Mouse (Mus musculus) layer of hippocampus, adult 2 months (tissue): ENCODE results near the gene Igfbp6. TPM values are rescaled to one million over a fixed set of nuclear protein-coding genes. Genes with fewer than 3 reads are reported as not detected.

Experiments
- DNase-seq, 2 experiments: peaks; one replicate each; pipeline ENCODE4 v3.0.0; 2022; ENCODE audit warnings: low spot score in 2 of 2
- H3K27ac ChIP-seq: fragments of 200-600 bp; 2 replicates; pipeline ENCODE4 v1.8.1; 2022
- H3K4me3 ChIP-seq: fragments of 200-600 bp; 2 replicates; pipeline ENCODE4 v1.8.1; 2022; ENCODE audit warnings: mild to moderate bottlenecking
- CTCF ChIP-seq: fragments of 200-600 bp; conservative IDR thresholded peaks from 2 replicates; pipeline ENCODE4 v1.8.1; 2022; ENCODE audit warnings: antibody characterized with exemption, mild to moderate bottlenecking, moderate library complexity
- long read RNA-seq, 2 experiments: library from polyadenylated mRNA; stranded (forward); transcript quantifications; one replicate each; pipeline ENCODE4 v2.0.0; 2021; ENCODE audit warnings: borderline mapping rate in 2 of 2
- total RNA-seq, 2 experiments: library from RNA; stranded (reverse); gene quantifications; 2 replicates each; pipeline ENCODE4 v1.2.3; 2021

Gene Igfbp6
- 1 to 10 TPM; 6.9 to 7.7 TPM for total RNA-seq
- long read RNA-seq, experiment 1, transcript Igfbp6-201 (4 exons, 1,112 nt), result major isoform, 7 of 11 reads
- long read RNA-seq, experiment 1, partial matches to known transcripts, result 4 of 11 reads
- long read RNA-seq, experiment 1, other reads (novel, unspliced or antisense), result 0 of 11 reads
- long read RNA-seq, experiment 2, transcript Igfbp6-201 (4 exons, 1,112 nt), result major isoform, 13 of 16 reads
- long read RNA-seq, experiment 2, partial matches to known transcripts, result 3 of 16 reads
- long read RNA-seq, experiment 2, other reads (novel, unspliced or antisense), result 0 of 16 reads

GRCm38 (mm10) chr15:102144274-102144711, at the start of gene Igfbp6:
Gene Igfbp6 (plus strand): TSS chr15:102144362.
- no peak for DNase-seq
- peak within 1 kb of the TSS; percentile 67 for H3K27ac ChIP-seq
- TF ChIP-seq CTCF, result no peak
- H3K4me3 ChIP-seq, result peak within 1 kb of the TSS; percentile 28

GRCm38 (mm10) chr15:102094988-102095387, 49.2 kb upstream of the Igfbp6 start:
- TF ChIP-seq CTCF, result no peak
- H3K4me3 ChIP-seq, result no peak overlapping the region
- no peak for DNase-seq
- no peak overlapping the region for H3K27ac ChIP-seq

- H3K27ac ChIP-seq, result peak overlapping the region; percentile 55; the same call in 1 of the 2 replicates
- H3K4me3 ChIP-seq, result no peak overlapping the region
- no peak for TF ChIP-seq CTCF
- no peak for DNase-seq
Observed at GRCm38 (mm10) chr15:102097147-102097915, 46.8 kb upstream of the Igfbp6 start.

- no peak for TF ChIP-seq CTCF
- Histone ChIP-seq H3K4me3 (no peak overlapping the region), H3K27ac (peak overlapping the region; percentile 55; the same call in 1 of the 2 replicates)
- no peak for DNase-seq
Observed at GRCm38 (mm10) chr15:102097991-102098555, 46.1 kb upstream of the Igfbp6 start.

- Histone ChIP-seq H3K27ac (peak overlapping the region; percentile 89; the same call in 1 of the 2 replicates), H3K4me3 (peak overlapping the region; percentile 60; the same call in 1 of the 2 replicates)
- no peak for TF ChIP-seq CTCF
- no peak for DNase-seq
Observed at GRCm38 (mm10) chr15:102099260-102099659, 44.9 kb upstream of the Igfbp6 start.

GRCm38 (mm10) chr15:102099771-102100160, 44.4 kb upstream of the Igfbp6 start:
- TF ChIP-seq CTCF, result no peak
- peak overlapping the region; percentile 89 for H3K27ac ChIP-seq
- no peak for DNase-seq
- peak overlapping the region; percentile 60 for H3K4me3 ChIP-seq

GRCm38 (mm10) chr15:102100161-102100981, 43.8 kb upstream of the Igfbp6 start, which contains the start of gene Tns2:
Gene Tns2 (plus strand): TSS chr15:102100413.
- peak; percentile 69 to 76 for DNase-seq
- peak within 1 kb of the TSS; percentile 60 for H3K4me3 ChIP-seq
- TF ChIP-seq CTCF, result peak; percentile 72
- H3K27ac ChIP-seq, result peak within 1 kb of the TSS; percentile 89

- Histone ChIP-seq H3K27ac (peak overlapping the region; percentile 89), H3K4me3 (peak overlapping the region; percentile 60)
- TF ChIP-seq CTCF, result peak; percentile 64
- no peak for DNase-seq
Observed at GRCm38 (mm10) chr15:102100996-102101671, 43.0 kb upstream of the Igfbp6 start.

GRCm38 (mm10) chr15:102101672-102102541, 42.3 kb upstream of the Igfbp6 start:
- H3K4me3 ChIP-seq, result peak overlapping the region; percentile 38
- no peak for TF ChIP-seq CTCF
- H3K27ac ChIP-seq, result peak overlapping the region; percentile 89
- no peak for DNase-seq

- peak overlapping the region; percentile 89 for H3K27ac ChIP-seq
- TF ChIP-seq CTCF, result no peak
- H3K4me3 ChIP-seq, result peak overlapping the region; percentile 43
- no peak for DNase-seq
Observed at GRCm38 (mm10) chr15:102102548-102103121, 41.5 kb upstream of the Igfbp6 start.

- peak overlapping the region; percentile 43 for H3K4me3 ChIP-seq
- TF ChIP-seq CTCF, result no peak
- H3K27ac ChIP-seq, result peak overlapping the region; percentile 89
- no peak for DNase-seq
Observed at GRCm38 (mm10) chr15:102103371-102103946, 40.7 kb upstream of the Igfbp6 start.
